Mouse (Mus musculus): ENCODE results near the gene Gm13539. TPM values are rescaled to one million over a fixed set of nuclear protein-coding genes. Genes with fewer than 3 reads are reported as not detected.
"Not testable (repeated sequence)": the region's sequence is repeated elsewhere in the genome, so short reads cannot be mapped to it uniquely, and the experiment has no call there.

Gene Gm13539
- polyA plus RNA-seq (2015; fragmentation: Nextera tagmentation; extraction: Ambion mirVana): not detected in 2 replicates

DNA sequence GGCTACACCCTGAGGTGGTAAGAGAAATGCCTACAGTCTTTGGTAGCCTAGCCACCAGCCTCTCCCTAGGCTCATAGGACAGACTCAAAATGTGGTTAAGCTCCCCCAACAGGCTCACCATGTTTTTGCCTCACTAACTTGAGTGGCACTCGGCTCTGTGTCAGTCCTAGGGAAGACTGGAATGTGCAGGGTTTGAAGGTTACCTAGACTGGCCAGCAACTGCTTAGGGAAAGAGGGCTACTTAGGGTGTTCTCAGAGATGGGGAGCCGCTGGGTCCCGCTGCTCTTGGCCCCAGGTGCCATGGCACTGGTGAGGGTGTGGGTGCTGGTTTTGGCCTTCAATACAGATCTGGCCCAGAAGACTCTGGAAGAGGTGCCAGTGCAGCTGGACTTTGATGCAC, at the start of gene Gm13539:
Gm13539 (plus strand) TSS at position 301 of the 400 bp plus-strand sequence.
- Histone ChIP-seq H3K36me3 (ENCODE audit: control insufficient read depth, insufficient read depth, low read length) (no peaks in the 10 kb centered on the region), H3K27me3 (ENCODE audit: control insufficient read depth, insufficient read depth, low read depth, low read length) (no peaks in the 10 kb centered on the region), H3K9ac (ENCODE audit: low read length) (no peak within 1 kb of the TSS), H3K4me2 (ENCODE audit: low read depth, low read length) (no peak within 1 kb of the TSS), H3K4me3 (ENCODE audit: low read length) (no peak within 1 kb of the TSS), H3K9me3 (ENCODE audit: control insufficient read depth, low read length) (no peaks in the 10 kb centered on the region), H3K4me1 (replicated peaks; ENCODE audit: control insufficient read depth, insufficient read depth, low read length) (no peaks in the 10 kb centered on the region), H3K27ac (ENCODE audit: low read length) (no peak within 1 kb of the TSS)
- no peak for ATAC-seq (ENCODE audit: low read depth)
- 72% methylated on average over 3 of the region's 3 CpGs for WGBS

DNA sequence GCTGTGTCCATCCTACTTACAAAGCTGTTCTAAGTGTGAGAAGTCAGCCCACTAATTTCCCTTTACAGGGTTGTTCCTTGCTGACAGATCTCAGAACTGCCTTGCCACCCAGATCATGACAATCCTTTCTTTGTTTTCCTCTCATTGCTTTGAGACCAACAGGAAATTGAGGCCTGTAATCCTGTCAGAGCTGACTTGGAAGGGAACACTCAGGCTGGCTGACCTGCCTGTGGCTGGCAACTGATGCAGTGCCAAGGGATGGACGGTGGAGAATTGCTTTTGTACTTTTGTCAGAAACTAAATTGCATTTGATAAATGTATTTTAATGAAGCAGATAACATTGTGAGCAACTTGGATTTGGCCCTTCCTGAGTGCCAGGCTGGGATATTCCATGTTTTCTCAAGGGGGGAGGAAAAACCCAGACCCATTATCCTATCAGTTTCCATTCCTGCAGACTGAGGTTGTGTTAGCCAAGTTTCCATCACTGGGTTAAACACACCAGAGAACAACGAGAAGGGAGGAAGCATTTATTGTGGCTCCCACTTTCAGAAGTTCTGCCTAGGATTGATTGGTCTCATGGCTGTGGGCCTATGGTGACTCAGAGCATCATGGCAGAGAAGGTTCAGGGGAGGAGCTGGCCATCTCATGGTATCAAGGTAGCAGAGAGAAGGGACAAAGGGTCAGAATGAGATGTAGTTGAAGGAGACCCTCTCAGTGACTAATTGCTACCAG, 48.7 kb upstream of the Gm13539 start:
- Histone ChIP-seq H3K4me3 (ENCODE audit: low read length) (no peak overlapping the region), H3K36me3 (ENCODE audit: control insufficient read depth, insufficient read depth, low read length) (no peaks in the 10 kb centered on the region), H3K27ac (ENCODE audit: low read length) (no peak overlapping the region), H3K4me2 (ENCODE audit: low read depth, low read length) (no peak overlapping the region), H3K4me1 (replicated peaks; ENCODE audit: control insufficient read depth, insufficient read depth, low read length) (no peaks in the 10 kb centered on the region), H3K9ac (ENCODE audit: low read length) (no peak overlapping the region), H3K9me3 (ENCODE audit: control insufficient read depth, low read length) (no peaks in the 10 kb centered on the region), H3K27me3 (ENCODE audit: control insufficient read depth, insufficient read depth, low read depth, low read length) (no peaks in the 10 kb centered on the region)
- ATAC-seq (ENCODE audit: low read depth): no peak
- 55% methylated on average over 2 of the region's 2 CpGs for WGBS

DNA sequence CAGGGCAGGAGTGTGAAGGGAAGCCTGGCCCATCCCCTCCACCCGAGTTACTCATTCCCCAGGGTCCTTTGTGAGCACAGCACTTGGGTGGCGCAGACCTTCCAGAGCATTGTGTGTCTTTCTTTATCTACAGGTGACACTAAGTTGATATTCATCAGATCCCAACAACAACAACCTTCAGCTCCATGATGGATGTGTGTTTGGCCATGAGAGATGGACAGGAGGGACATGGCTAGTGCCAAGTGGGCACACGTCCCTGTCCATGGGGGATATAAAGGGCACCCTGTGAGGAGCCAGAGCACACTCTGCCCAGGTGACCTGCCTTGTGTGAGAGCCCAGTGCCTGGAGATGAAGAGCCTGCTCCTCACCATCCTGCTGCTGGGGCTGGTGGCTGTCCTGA, 45.3 kb upstream of the Gm13539 start, which contains the start of gene Obp2b:
Obp2b (plus strand) TSS at position 301 of the 400 bp plus-strand sequence.
- H3K4me3 ChIP-seq (ENCODE audit: low read length); H3K4me2 ChIP-seq (ENCODE audit: low read depth, low read length); H3K27me3 ChIP-seq (ENCODE audit: control insufficient read depth, insufficient read depth, low read depth, low read length); H3K36me3 ChIP-seq (ENCODE audit: control insufficient read depth, insufficient read depth, low read length); H3K27ac ChIP-seq (ENCODE audit: low read length); ATAC-seq (ENCODE audit: low read depth); H3K4me1 ChIP-seq (replicated peaks; ENCODE audit: control insufficient read depth, insufficient read depth, low read length); H3K9me3 ChIP-seq (ENCODE audit: control insufficient read depth, low read length); H3K9ac ChIP-seq (ENCODE audit: low read length): not testable (repeated sequence)
- WGBS: 78% methylated on average over 3 of the region's 3 CpGs

DNA sequence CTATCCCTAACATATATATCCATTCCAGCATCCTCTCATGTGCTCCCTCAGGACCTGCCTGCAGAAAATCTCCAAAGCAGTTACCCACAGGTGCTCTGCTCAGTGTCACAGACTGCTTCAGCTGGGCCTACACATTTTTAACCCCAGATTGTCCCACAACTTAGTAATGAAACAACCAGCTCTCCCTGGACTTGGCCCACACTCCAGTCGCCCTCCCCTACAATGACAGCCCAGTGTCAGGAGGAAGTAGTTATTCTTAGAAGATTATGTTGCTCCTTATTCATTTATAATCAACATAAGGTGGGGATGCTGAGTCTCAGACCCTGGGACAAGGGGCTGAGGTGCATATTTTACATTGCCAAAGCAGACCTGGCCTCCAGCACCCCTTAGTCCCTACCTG, 40.4 kb upstream of the Gm13539 start:
- H3K27me3 ChIP-seq (ENCODE audit: control insufficient read depth, insufficient read depth, low read depth, low read length): no peaks in the 10 kb centered on the region
- no peaks in the 10 kb centered on the region for H3K9me3 ChIP-seq (ENCODE audit: control insufficient read depth, low read length)
- 46% methylated on average over 1 of the region's 1 CpGs for WGBS
- no peak overlapping the region for H3K4me2 ChIP-seq (ENCODE audit: low read depth, low read length)
- no peak for ATAC-seq (ENCODE audit: low read depth)
- H3K4me3 ChIP-seq (ENCODE audit: low read length): no peak overlapping the region
- H3K9ac ChIP-seq (ENCODE audit: low read length): no peak overlapping the region
- no peaks in the 10 kb centered on the region for H3K4me1 ChIP-seq (replicated peaks; ENCODE audit: control insufficient read depth, insufficient read depth, low read length)
- H3K27ac ChIP-seq (ENCODE audit: low read length): no peak overlapping the region
- H3K36me3 ChIP-seq (ENCODE audit: control insufficient read depth, insufficient read depth, low read length): no peaks in the 10 kb centered on the region

DNA sequence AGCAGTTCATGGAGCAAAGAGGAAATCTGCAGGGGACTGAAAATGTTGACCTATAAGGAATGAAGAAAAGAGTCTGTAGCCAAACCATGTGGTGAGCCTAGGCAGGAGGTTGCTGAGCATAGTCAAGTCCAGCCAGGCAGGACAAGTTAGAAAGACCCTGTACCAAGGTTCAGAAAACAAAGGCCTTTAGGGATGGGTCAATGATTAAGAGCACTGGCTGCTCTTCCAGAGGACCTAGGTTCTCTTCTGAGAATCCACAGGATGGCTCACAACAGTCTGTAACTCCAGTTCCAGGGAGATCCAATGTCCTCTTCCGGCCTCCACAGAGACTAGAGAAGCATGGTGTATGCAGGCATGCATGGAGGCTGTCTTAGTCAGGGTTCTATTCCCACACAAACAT, 27.9 kb upstream of the Gm13539 start:
- WGBS: 100% methylated on average over 1 of the region's 1 CpGs
- no peak for ATAC-seq (ENCODE audit: low read depth)
- no peak overlapping the region for H3K4me2 ChIP-seq (ENCODE audit: low read depth, low read length)

DNA sequence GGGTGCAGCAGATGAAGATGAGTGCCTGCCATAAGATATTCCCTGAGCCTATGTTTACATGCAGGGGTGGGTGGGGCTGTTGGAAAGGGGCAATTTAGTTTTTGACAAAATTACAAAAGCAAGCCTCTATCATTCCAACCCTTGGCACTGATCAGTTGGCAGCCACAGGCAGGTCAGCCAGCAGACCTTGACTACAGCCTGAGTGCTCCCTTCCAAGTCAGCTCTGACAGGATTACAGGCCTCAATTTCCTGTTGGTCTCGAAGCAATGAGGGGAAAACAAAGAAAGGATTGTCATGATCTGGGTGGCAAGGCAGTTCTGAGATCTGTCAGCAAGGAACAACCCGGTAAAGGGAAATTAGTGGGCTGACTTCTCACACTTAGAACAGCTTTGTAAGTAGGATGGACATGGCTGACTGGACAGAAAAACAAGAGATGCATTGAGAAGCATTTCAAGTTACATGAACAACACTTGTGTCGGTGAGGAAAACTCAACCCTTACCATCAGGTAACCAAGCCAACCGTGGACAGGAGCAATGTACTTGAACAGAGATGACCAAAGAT, 23.9 kb upstream of the Gm13539 start:
- 59% methylated on average over 4 of the region's 4 CpGs for WGBS
- H3K27me3 ChIP-seq (ENCODE audit: control insufficient read depth, insufficient read depth, low read depth, low read length): no peaks in the 10 kb centered on the region
- no peaks in the 10 kb centered on the region for H3K9me3 ChIP-seq (ENCODE audit: control insufficient read depth, low read length)
- H3K4me1 ChIP-seq (replicated peaks; ENCODE audit: control insufficient read depth, insufficient read depth, low read length): no peaks in the 10 kb centered on the region
- no peak overlapping the region for H3K4me2 ChIP-seq (ENCODE audit: low read depth, low read length)
- H3K27ac ChIP-seq (ENCODE audit: low read length): no peak overlapping the region
- no peak for ATAC-seq (ENCODE audit: low read depth)
- no peaks in the 10 kb centered on the region for H3K36me3 ChIP-seq (ENCODE audit: control insufficient read depth, insufficient read depth, low read length)
- H3K4me3 ChIP-seq (ENCODE audit: low read length): no peak overlapping the region
- no peak overlapping the region for H3K9ac ChIP-seq (ENCODE audit: low read length)

More for the DNA sequence above, 27.9 kb upstream of the Gm13539 start:
- Histone ChIP-seq H3K9ac (ENCODE audit: low read length) (no peak overlapping the region), H3K4me3 (ENCODE audit: low read length) (no peak overlapping the region), H3K27ac (ENCODE audit: low read length) (no peak overlapping the region), H3K27me3 (ENCODE audit: control insufficient read depth, insufficient read depth, low read depth, low read length) (no peaks in the 10 kb centered on the region), H3K36me3 (ENCODE audit: control insufficient read depth, insufficient read depth, low read length) (no peaks in the 10 kb centered on the region), H3K4me1 (replicated peaks; ENCODE audit: control insufficient read depth, insufficient read depth, low read length) (no peaks in the 10 kb centered on the region), H3K9me3 (ENCODE audit: control insufficient read depth, low read length) (no peaks in the 10 kb centered on the region)

DNA sequence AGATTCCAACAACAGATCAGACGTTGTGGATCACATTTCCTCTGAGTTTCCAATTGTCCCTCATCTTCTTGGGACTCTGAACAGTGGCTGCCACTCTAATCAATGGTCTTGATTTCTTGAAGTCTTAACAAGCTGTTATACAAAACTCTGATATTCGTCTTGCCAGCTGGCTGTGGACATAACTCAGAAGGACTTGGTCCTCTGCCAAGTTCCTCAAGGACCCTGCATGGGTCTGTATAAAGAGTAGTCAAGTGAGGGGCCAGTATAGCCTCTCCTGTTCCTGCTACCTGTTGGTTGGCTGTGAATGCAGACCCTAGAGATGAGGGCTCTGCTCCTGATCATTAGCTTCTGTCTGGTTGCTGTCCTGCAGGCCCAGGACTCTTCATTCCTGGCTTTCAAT, 16.8 kb upstream of the Gm13539 start, which contains the start of gene Lcn3:
Lcn3 (plus strand) TSS at position 301 of the 400 bp plus-strand sequence.
- Histone ChIP-seq H3K4me3 (ENCODE audit: low read length) (no peak within 1 kb of the TSS), H3K27ac (ENCODE audit: low read length) (no peak within 1 kb of the TSS), H3K36me3 (ENCODE audit: control insufficient read depth, insufficient read depth, low read length) (no peaks in the 10 kb centered on the region), H3K9me3 (ENCODE audit: control insufficient read depth, low read length) (no peaks in the 10 kb centered on the region), H3K4me2 (ENCODE audit: low read depth, low read length) (no peak within 1 kb of the TSS), H3K4me1 (replicated peaks; ENCODE audit: control insufficient read depth, insufficient read depth, low read length) (no peaks in the 10 kb centered on the region), H3K9ac (ENCODE audit: low read length) (no peak within 1 kb of the TSS), H3K27me3 (ENCODE audit: control insufficient read depth, insufficient read depth, low read depth, low read length) (no peaks in the 10 kb centered on the region)
- ATAC-seq (ENCODE audit: low read depth): no peak
- 10% methylated on average over 2 of the region's 2 CpGs for WGBS

DNA sequence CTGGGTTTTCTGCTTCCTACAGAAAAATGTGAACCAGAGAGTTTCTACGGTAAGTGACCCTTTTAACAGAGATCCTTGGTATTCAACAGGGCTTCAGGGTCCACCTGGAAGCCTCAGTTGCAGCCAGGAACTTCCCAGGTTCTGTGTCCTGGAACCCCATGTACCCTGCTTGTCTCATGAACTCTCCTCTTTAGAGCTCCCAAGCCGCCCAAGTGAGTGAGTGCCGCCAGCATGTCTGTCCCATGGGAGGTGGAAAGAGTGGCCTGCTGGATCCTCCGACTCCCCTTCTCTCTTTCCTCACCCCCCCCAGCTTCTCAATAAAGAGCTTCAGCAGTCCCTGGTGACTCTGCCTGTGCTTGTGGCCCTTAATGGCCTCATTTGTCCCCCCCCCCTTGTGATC, 14.3 kb upstream of the Gm13539 start:
- Histone ChIP-seq H3K4me1 (replicated peaks; ENCODE audit: control insufficient read depth, insufficient read depth, low read length) (no peaks in the 10 kb centered on the region), H3K4me2 (ENCODE audit: low read depth, low read length) (no peak overlapping the region), H3K9ac (ENCODE audit: low read length) (no peak overlapping the region), H3K4me3 (ENCODE audit: low read length) (no peak overlapping the region), H3K27me3 (ENCODE audit: control insufficient read depth, insufficient read depth, low read depth, low read length) (no peaks in the 10 kb centered on the region), H3K27ac (ENCODE audit: low read length) (no peak overlapping the region), H3K9me3 (ENCODE audit: control insufficient read depth, low read length) (no peaks in the 10 kb centered on the region), H3K36me3 (ENCODE audit: control insufficient read depth, insufficient read depth, low read length) (no peaks in the 10 kb centered on the region)
- WGBS: 76% methylated on average over 4 of the region's 4 CpGs
- no peak for ATAC-seq (ENCODE audit: low read depth)

DNA sequence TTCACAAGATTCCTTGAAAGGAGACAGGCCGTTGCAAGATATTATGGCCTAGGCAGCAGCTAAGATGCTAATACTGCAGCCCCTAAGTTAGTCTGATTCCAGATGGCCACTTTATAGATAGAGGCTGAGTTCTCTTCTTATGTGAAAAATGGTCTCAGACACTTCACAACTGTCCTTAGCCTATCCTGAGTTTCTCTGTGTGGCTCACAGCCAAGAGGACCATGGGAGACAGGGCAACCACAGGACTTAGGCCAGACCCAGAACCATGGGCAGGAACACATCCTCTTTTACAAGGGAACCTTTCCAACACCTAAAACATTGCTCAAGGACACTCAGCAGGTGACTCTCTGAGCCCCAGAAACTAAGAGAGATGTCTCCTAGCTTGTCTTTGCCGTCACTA, 8.6 kb upstream of the Gm13539 start:
- ATAC-seq (ENCODE audit: low read depth): no peak
- H3K4me2 ChIP-seq (ENCODE audit: low read depth, low read length): no peak overlapping the region
- no peaks in the 10 kb centered on the region for H3K4me1 ChIP-seq (replicated peaks; ENCODE audit: control insufficient read depth, insufficient read depth, low read length)
- no peaks in the 10 kb centered on the region for H3K36me3 ChIP-seq (ENCODE audit: control insufficient read depth, insufficient read depth, low read length)
- H3K27me3 ChIP-seq (ENCODE audit: control insufficient read depth, insufficient read depth, low read depth, low read length): no peaks in the 10 kb centered on the region
- 84% methylated on average over 2 of the region's 2 CpGs for WGBS
- no peak overlapping the region for H3K27ac ChIP-seq (ENCODE audit: low read length)
- H3K9me3 ChIP-seq (ENCODE audit: control insufficient read depth, low read length): no peaks in the 10 kb centered on the region
- H3K4me3 ChIP-seq (ENCODE audit: low read length): no peak overlapping the region
- no peak overlapping the region for H3K9ac ChIP-seq (ENCODE audit: low read length)

Measured in lung, embryonic 16.5 days (tissue).